Mouse (Mus musculus) neural tube, embryonic 13.5 days (tissue): ENCODE data around the gene Ptprr. TPM values are rescaled to one million over a fixed set of nuclear protein-coding genes. Genes with fewer than 3 reads are reported as not detected.

Experiments used
- ATAC-seq: fragments of 200-750 bp; cut with Nextera tagmentation; 2 replicates; pipeline ENCODE4 v1.8.0; 2017; ENCODE audit warnings: low read depth, mild to moderate bottlenecking, moderate TSS enrichment, moderate library complexity
- H3K27ac ChIP-seq: fragments of 300-500 bp; sonication (generic); replicated peaks from 2 replicates; pipeline ENCODE4 v1.5.1; 2015; ENCODE audit warnings: moderate library complexity, mild to moderate bottlenecking, inconsistent platforms
- H3K27me3 ChIP-seq: fragments of 300-500 bp; sonication (generic); 2 replicates; pipeline ENCODE4 v1.6.1; 2015; ENCODE audit warnings: mild to moderate bottlenecking, inconsistent platforms
- H3K36me3 ChIP-seq: fragments of 300-500 bp; sonication (generic); 2 replicates; pipeline ENCODE4 v1.6.1; 2015; ENCODE audit warnings: mild to moderate bottlenecking, inconsistent platforms
- H3K4me1 ChIP-seq: fragments of 300-500 bp; sonication (generic); replicated peaks from 2 replicates; pipeline ENCODE4 v1.6.1; 2015; ENCODE audit warnings: inconsistent platforms
- H3K4me2 ChIP-seq: fragments of 300-500 bp; sonication (generic); 2 replicates; pipeline ENCODE4 v1.6.1; 2015; ENCODE audit warnings: inconsistent platforms, mild to moderate bottlenecking, moderate library complexity
- H3K4me3 ChIP-seq: fragments of 300-500 bp; sonication (generic); 2 replicates; pipeline ENCODE4 v1.5.1; 2015; ENCODE audit warnings: mild to moderate bottlenecking, inconsistent platforms
- H3K9ac ChIP-seq: fragments of 300-500 bp; sonication (generic); 2 replicates; pipeline ENCODE4 v1.6.1; 2015; ENCODE audit warnings: moderate library complexity, mild to moderate bottlenecking, inconsistent platforms
- H3K9me3 ChIP-seq: fragments of 300-500 bp; sonication (generic); 2 replicates; pipeline ENCODE4 v1.6.1; 2016; ENCODE audit warnings: inconsistent platforms
- WGBS: fragments of 180-500 bp; shearing (Covaris S2); methylation state at CpG from one replicate; pipeline ENCODE4 v1.1.7; 2015; 5-methylcytosine and 5-hydroxymethylcytosine counted together
- polyA plus RNA-seq: library from polyadenylated mRNA; unstranded; fragments of >200 nt; fragmentation: Nextera tagmentation; extraction: Ambion mirVana; gene quantifications from 2 replicates; pipeline ENCODE4 v1.2.1, GENCODE M21; 2015

The Ptprr gene
- polyA plus RNA-seq, 1 experiment from 2014 or later = 51.8 TPM

- Histone ChIP-seq H3K4me2 (no peak overlapping the region), H3K9me3 (no peaks in the 10 kb centered on the region), H3K27me3 (no peaks in the 10 kb centered on the region), H3K4me3 (no peak overlapping the region), H3K36me3 (no peaks in the 10 kb centered on the region), H3K27ac (no peak overlapping the region), H3K9ac (no peak overlapping the region), H3K4me1 (no peaks in the 10 kb centered on the region; the same call in 1 of the 2 replicates)
- 80% methylated on average over 4 of the region's 4 CpGs for WGBS
- no peak for ATAC-seq
Measured at GRCm38 (mm10) chr10:116259298-116259697, 241.3 kb downstream of the Ptprr start.

GRCm38 (mm10) chr10:116260658-116261433 is 242.8 kb downstream of the Ptprr start:
- Histone ChIP-seq H3K27ac (0 out of 2 replicates have a peak overlapping the region, but pooled peaks have one; percentile 6), H3K27me3 (no peaks in the 10 kb centered on the region), H3K9ac (no peak overlapping the region), H3K9me3 (no peaks in the 10 kb centered on the region), H3K4me2 (no peak overlapping the region), H3K4me3 (no peak overlapping the region), H3K4me1 (no peaks in the 10 kb centered on the region; the same call in 1 of the 2 replicates), H3K36me3 (no peaks in the 10 kb centered on the region)
- ATAC-seq = no peak
- WGBS = 78% methylated on average over 13 of the region's 13 CpGs

GRCm38 (mm10) chr10:116261559-116261958 is 243.5 kb downstream of the Ptprr start:
- H3K27ac ChIP-seq = no peak overlapping the region
- no peaks in the 10 kb centered on the region for H3K36me3 ChIP-seq
- WGBS = 75% methylated on average over 5 of the region's 5 CpGs
- H3K27me3 ChIP-seq = no peaks in the 10 kb centered on the region
- H3K9me3 ChIP-seq = no peaks in the 10 kb centered on the region
- H3K9ac ChIP-seq = no peak overlapping the region
- no peak for ATAC-seq
- no peak overlapping the region for H3K4me2 ChIP-seq
- H3K4me1 ChIP-seq = no peaks in the 10 kb centered on the region; the same call in 1 of the 2 replicates
- H3K4me3 ChIP-seq = no peak overlapping the region

GRCm38 (mm10) chr10:116264521-116264920 is 246.5 kb downstream of the Ptprr start:
- H3K27me3 ChIP-seq = no peaks in the 10 kb centered on the region
- H3K36me3 ChIP-seq = no peaks in the 10 kb centered on the region
- H3K4me1 ChIP-seq = no peaks in the 10 kb centered on the region; the same call in 1 of the 2 replicates
- no peaks in the 10 kb centered on the region for H3K9me3 ChIP-seq
- H3K27ac ChIP-seq = no peak overlapping the region
- no peak overlapping the region for H3K4me2 ChIP-seq
- no peak for ATAC-seq
- 80% methylated on average over 11 of the region's 11 CpGs for WGBS
- no peak overlapping the region for H3K9ac ChIP-seq
- no peak overlapping the region for H3K4me3 ChIP-seq

- no peak overlapping the region for H3K4me3 ChIP-seq
- 81% methylated on average over 15 of the region's 15 CpGs for WGBS
- H3K9ac ChIP-seq = no peak overlapping the region
- no peaks in the 10 kb centered on the region for H3K4me1 ChIP-seq
- H3K27me3 ChIP-seq = no peaks in the 10 kb centered on the region
- no peak for ATAC-seq
- H3K4me2 ChIP-seq = no peak overlapping the region
- H3K27ac ChIP-seq = 0 out of 2 replicates have a peak overlapping the region, but pooled peaks have one; percentile 20
- H3K36me3 ChIP-seq = no peaks in the 10 kb centered on the region
- H3K9me3 ChIP-seq = no peaks in the 10 kb centered on the region
Measured at GRCm38 (mm10) chr10:116266561-116267433, 248.8 kb downstream of the Ptprr start.

GRCm38 (mm10) chr10:116267434-116267822 is 249.4 kb downstream of the Ptprr start:
- Histone ChIP-seq H3K27ac (no peak overlapping the region), H3K4me1 (no peaks in the 10 kb centered on the region), H3K4me3 (no peak overlapping the region), H3K9ac (no peak overlapping the region), H3K27me3 (no peaks in the 10 kb centered on the region), H3K4me2 (no peak overlapping the region), H3K9me3 (no peaks in the 10 kb centered on the region), H3K36me3 (no peaks in the 10 kb centered on the region)
- no peak for ATAC-seq
- 78% methylated on average over 4 of the region's 4 CpGs for WGBS

- no peaks in the 10 kb centered on the region for H3K27me3 ChIP-seq
- no peaks in the 10 kb centered on the region for H3K36me3 ChIP-seq
- no peak for ATAC-seq
- no peak overlapping the region for H3K4me3 ChIP-seq
- no peaks in the 10 kb centered on the region for H3K9me3 ChIP-seq
- no peaks in the 10 kb centered on the region for H3K4me1 ChIP-seq
- H3K27ac ChIP-seq = no peak overlapping the region
- no peak overlapping the region for H3K9ac ChIP-seq
- H3K4me2 ChIP-seq = no peak overlapping the region
- 66% methylated on average over 4 of the region's 4 CpGs for WGBS
Measured at GRCm38 (mm10) chr10:116268343-116268742, 250.3 kb downstream of the Ptprr start.

- H3K27me3 ChIP-seq = no peaks in the 10 kb centered on the region
- no peak overlapping the region for H3K4me3 ChIP-seq
- H3K36me3 ChIP-seq = no peaks in the 10 kb centered on the region
- H3K4me1 ChIP-seq = no peaks in the 10 kb centered on the region
- peak overlapping the region; percentile 49 for H3K27ac ChIP-seq
- ATAC-seq = no peak
- H3K9ac ChIP-seq = no peak overlapping the region
- no peak overlapping the region for H3K4me2 ChIP-seq
- WGBS = 80% methylated on average over 12 of the region's 12 CpGs
- H3K9me3 ChIP-seq = no peaks in the 10 kb centered on the region
Measured at GRCm38 (mm10) chr10:116270646-116271469, 252.8 kb downstream of the Ptprr start.

- Histone ChIP-seq H3K4me1 (no peaks in the 10 kb centered on the region), H3K27me3 (no peaks in the 10 kb centered on the region), H3K27ac (no peak overlapping the region), H3K9ac (no peak overlapping the region), H3K36me3 (no peaks in the 10 kb centered on the region), H3K9me3 (no peaks in the 10 kb centered on the region), H3K4me3 (no peak overlapping the region), H3K4me2 (no peak overlapping the region)
- WGBS = 87% methylated on average over 10 of the region's 10 CpGs
- ATAC-seq = no peak
Measured at GRCm38 (mm10) chr10:116271470-116271915, 253.5 kb downstream of the Ptprr start.

GRCm38 (mm10) chr10:116272156-116272555 is 254.1 kb downstream of the Ptprr start:
- ATAC-seq = no peak
- no peaks in the 10 kb centered on the region for H3K27me3 ChIP-seq
- H3K4me2 ChIP-seq = no peak overlapping the region
- H3K4me1 ChIP-seq = no peaks in the 10 kb centered on the region
- H3K27ac ChIP-seq = no peak overlapping the region
- no peaks in the 10 kb centered on the region for H3K9me3 ChIP-seq
- H3K9ac ChIP-seq = no peak overlapping the region
- H3K36me3 ChIP-seq = no peaks in the 10 kb centered on the region
- no peak overlapping the region for H3K4me3 ChIP-seq
- 90% methylated on average over 3 of the region's 3 CpGs for WGBS

GRCm38 (mm10) chr10:116275280-116275679 is 257.3 kb downstream of the Ptprr start, which contains the start of gene Ptprb:
Ptprb (plus strand) TSS chr10:116275523.
- Histone ChIP-seq H3K4me2 (no peak within 1 kb of the TSS), H3K36me3 (no peaks in the 10 kb centered on the region), H3K27ac (peak within 1 kb of the TSS; percentile 38; the same call in 1 of the 2 replicates), H3K9me3 (no peaks in the 10 kb centered on the region), H3K4me3 (no peak within 1 kb of the TSS), H3K4me1 (no peaks in the 10 kb centered on the region), H3K27me3 (no peaks in the 10 kb centered on the region), H3K9ac (no peak within 1 kb of the TSS)
- ATAC-seq = no peak
- WGBS = 76% methylated on average over 7 of the region's 7 CpGs
